Mouse (Mus musculus) lung, adult 2 months (tissue): ENCODE measurements at regions not wholly inside any gene's neighbourhood (a gene's known extent, or its start where the extent isn't known, plus 50 kb on each side); places are given as distances from the start of the nearest gene placed in this dataset.

Source experiments
- DNase-seq: peaks from one replicate; pipeline ENCODE4 v3.0.0; 2022
- H3K4me1 ChIP-seq: fragments of 200-500 bp; 2 replicates; pipeline ENCODE4 v1.6.1; 2011; ENCODE audit warnings: low read length; ENCODE audit not compliant: control insufficient read depth, insufficient read depth
- H3K4me3 ChIP-seq: fragments of 200-500 bp; replicated peaks from 2 replicates; pipeline ENCODE3; 2011; ENCODE audit warnings: low read depth, mild to moderate bottlenecking, control low read depth, low read length; ENCODE audit errors: extremely low read depth
- CTCF ChIP-seq: fragments of 200-500 bp; IDR thresholded peaks from 2 replicates; pipeline ENCODE4 v1.5.1; 2011; ENCODE audit warnings: mild to moderate bottlenecking, low read length, control low read depth; ENCODE audit not compliant: insufficient read depth
- POLR2A ChIP-seq: fragments of 200-500 bp; IDR thresholded peaks from 2 replicates; pipeline ENCODE4 v1.6.1; 2011; ENCODE audit warnings: low read depth, mild to moderate bottlenecking, control low read depth, low read length, borderline replicate concordance; ENCODE audit errors: extremely low read depth
- WGBS: fragments of 180-500 bp; shearing (Covaris S2); methylation state at CpG from one replicate; pipeline ENCODE4 v1.1.7; 2018; 5-methylcytosine and 5-hydroxymethylcytosine counted together

- Histone ChIP-seq H3K4me1 (no peaks in the 10 kb centered on the region; the same call in 1 of the 2 replicates), H3K4me3 (no peak overlapping the region)
- TF ChIP-seq CTCF = no peak
- no peak for TF ChIP-seq POLR2A
- WGBS = 94% methylated on average over 3 of the region's 3 CpGs
- no peak for DNase-seq
Observed at GRCm38 (mm10) chr14:86396876-86397275, 744.2 kb downstream of the Diaph3 start.

GRCm38 (mm10) chr14:86395951-86396361 lies 745.1 kb downstream of the Diaph3 start:
- 65% methylated on average over 9 of the region's 9 CpGs for whole genome bisulfite sequencing
- H3K4me1 ChIP-seq = no peaks in the 10 kb centered on the region
- no peak overlapping the region for H3K4me3 ChIP-seq
- DNase-seq = no peak
- TF ChIP-seq POLR2A (no peak), CTCF (no peak)

GRCm38 (mm10) chr14:86395531-86395930 lies 745.5 kb downstream of the Diaph3 start:
- TF ChIP-seq POLR2A (no peak), CTCF (no peak)
- no peaks in the 10 kb centered on the region for H3K4me1 ChIP-seq
- H3K4me3 ChIP-seq = no peak overlapping the region
- no peak for DNase-seq
- WGBS = 56% methylated on average over 10 of the region's 10 CpGs

GRCm38 (mm10) chr14:86395068-86395467 lies 746.0 kb downstream of the Diaph3 start:
- DNase-seq = no peak
- no peak for TF ChIP-seq CTCF
- no peak for TF ChIP-seq POLR2A
- H3K4me1 ChIP-seq = no peaks in the 10 kb centered on the region
- 71% methylated on average over 7 of the region's 7 CpGs for WGBS
- no peak overlapping the region for H3K4me3 ChIP-seq

- TF ChIP-seq CTCF (no peak), POLR2A (no peak)
- no peak for DNase-seq
- Histone ChIP-seq H3K4me1 (no peaks in the 10 kb centered on the region), H3K4me3 (no peak overlapping the region)
- 46% methylated on average over 6 of the region's 6 CpGs for WGBS
Observed at GRCm38 (mm10) chr14:86385136-86385535, 755.9 kb downstream of the Diaph3 start.

GRCm38 (mm10) chr14:86365032-86365431 lies 776.0 kb downstream of the Diaph3 start:
- H3K4me3 ChIP-seq = no peak overlapping the region
- no peaks in the 10 kb centered on the region for H3K4me1 ChIP-seq
- DNase-seq = no peak
- 89% methylated on average over 2 of the region's 2 CpGs for WGBS
- TF ChIP-seq CTCF (no peak), POLR2A (no peak)

- DNase-seq = no peak
- 60% methylated on average over 7 of the region's 7 CpGs for WGBS
- Histone ChIP-seq H3K4me3 (no peak overlapping the region), H3K4me1 (no peaks in the 10 kb centered on the region)
- no peak for TF ChIP-seq CTCF
- no peak for TF ChIP-seq POLR2A
Observed at GRCm38 (mm10) chr14:86360423-86361059, 780.5 kb downstream of the Diaph3 start.

GRCm38 (mm10) chr14:86358584-86358983 lies 782.5 kb downstream of the Diaph3 start:
- DNase-seq = no peak
- Histone ChIP-seq H3K4me1 (no peaks in the 10 kb centered on the region), H3K4me3 (no peak overlapping the region)
- TF ChIP-seq CTCF (no peak), POLR2A (no peak)
- WGBS = 89% methylated on average over 6 of the region's 6 CpGs

- TF ChIP-seq CTCF = no peak
- TF ChIP-seq POLR2A = no peak
- Histone ChIP-seq H3K4me3 (no peak overlapping the region), H3K4me1 (no peaks in the 10 kb centered on the region)
- WGBS = 19% methylated on average over 1 of the region's 1 CpGs
- DNase-seq = no peak
Observed at GRCm38 (mm10) chr14:86350526-86350925, 790.5 kb downstream of the Diaph3 start.

- Histone ChIP-seq H3K4me3 (no peak overlapping the region), H3K4me1 (no peaks in the 10 kb centered on the region)
- TF ChIP-seq CTCF (no peak), POLR2A (no peak)
- DNase-seq = no peak
- WGBS = 42% methylated on average over 6 of the region's 6 CpGs
Observed at GRCm38 (mm10) chr14:86339007-86339406, 802.0 kb downstream of the Diaph3 start.
